Mouse (Mus musculus) megakaryocyte-erythroid progenitor cell, adult 5-6 weeks (primary cell): ENCODE results near the gene Suox. TPM values are rescaled to one million over a fixed set of nuclear protein-coding genes. Genes with fewer than 3 reads are reported as not detected.
"Not testable (repeated sequence)": the region's sequence is repeated elsewhere in the genome, so short reads cannot be mapped to it uniquely, and the experiment has no call there.

ENCODE experiments used
- ATAC-seq: replicated peaks from 2 replicates; pipeline ENCODE4 v1.8.0; 2016; ENCODE audit warnings: mild to moderate bottlenecking, inconsistent platforms; ENCODE audit not compliant: severe bottlenecking, poor library complexity, low FRiP score, low TSS enrichment
- total RNA-seq, 2 experiments: library from RNA; stranded (forward) in 1 of 2; stranded (reverse) in 1 of 2; fragments of 200-1000, 215-1000 nt in 1 of 2; fragments of >200 nt in 1 of 2; fragmentation: Nextera tagmentation in 1 of 2; gene quantifications; 2 replicates each; pipeline ENCODE4 v1.2.3; 2014 to 2017

Gene Suox
- total RNA-seq, 2 experiments from 2014 or later, result 4.6 to 7.0 TPM

DNA sequence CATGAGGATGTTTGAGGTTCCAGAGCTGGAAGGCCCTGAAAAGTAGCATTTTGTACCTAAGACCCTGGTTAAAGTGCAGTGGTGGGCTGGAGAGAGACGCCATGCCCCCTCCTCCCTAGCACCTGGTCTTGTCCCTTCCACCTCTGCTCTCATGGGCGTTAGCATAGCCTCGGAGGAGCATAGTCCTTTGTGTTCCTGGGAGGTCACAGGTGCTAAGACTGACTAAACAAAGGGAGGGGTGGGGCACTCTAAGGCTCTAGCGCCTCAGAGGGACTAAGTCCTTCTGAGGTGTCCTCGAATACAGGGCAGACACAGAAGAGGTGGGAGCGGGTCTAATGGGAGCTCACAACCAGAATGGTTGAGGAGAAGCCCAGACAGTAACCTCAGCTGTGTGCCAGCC, 42.3 kb downstream of the Suox start:
- ATAC-seq, result no peak

GRCm38 (mm10) chr10:128630306-128630705, 43.6 kb downstream of the Suox start:
- not testable (repeated sequence) for ATAC-seq

- ATAC-seq, result peak; percentile 13; the same call in 1 of the 2 replicates
Measured at GRCm38 (mm10) chr10:128629746-128630145, 44.1 kb downstream of the Suox start.

- peak; percentile 56 for ATAC-seq
Measured at GRCm38 (mm10) chr10:128627398-128628317, 46.2 kb downstream of the Suox start.

- ATAC-seq, result peak; percentile 87
Measured at GRCm38 (mm10) chr10:128626311-128627310, 47.3 kb downstream of the Suox start, which contains the start of gene Rps26. Gene Rps26, minus strand, starts transcription at chr10:128626747.

GRCm38 (mm10) chr10:128625287-128625894, 48.5 kb downstream of the Suox start:
- peak; percentile 64 for ATAC-seq

DNA sequence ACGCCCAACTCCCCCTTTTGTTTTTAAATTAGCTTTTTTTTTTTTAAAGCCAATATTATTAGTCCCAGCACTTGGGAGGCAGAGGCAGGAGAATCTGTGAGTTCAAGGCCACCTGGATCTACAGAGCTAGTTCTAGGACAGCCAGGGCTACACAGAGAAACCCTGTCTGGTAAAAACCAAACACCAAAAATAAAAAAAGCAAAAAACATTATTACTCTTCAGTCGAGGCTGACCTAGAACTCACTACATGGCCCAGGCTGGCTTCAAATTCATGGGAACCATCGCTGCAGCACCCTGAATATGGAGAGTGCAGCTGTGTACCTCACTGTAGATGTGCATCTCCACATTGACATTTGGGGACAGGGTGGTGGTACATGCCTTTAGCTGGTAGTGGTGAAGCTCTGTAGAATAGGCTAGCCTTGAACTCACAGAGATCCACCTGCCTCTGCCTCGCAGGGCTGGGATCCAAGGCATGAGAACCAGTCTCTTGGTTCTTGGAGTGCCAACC, 50.7 kb downstream of the Suox start:
- ATAC-seq, result not testable (repeated sequence)

DNA sequence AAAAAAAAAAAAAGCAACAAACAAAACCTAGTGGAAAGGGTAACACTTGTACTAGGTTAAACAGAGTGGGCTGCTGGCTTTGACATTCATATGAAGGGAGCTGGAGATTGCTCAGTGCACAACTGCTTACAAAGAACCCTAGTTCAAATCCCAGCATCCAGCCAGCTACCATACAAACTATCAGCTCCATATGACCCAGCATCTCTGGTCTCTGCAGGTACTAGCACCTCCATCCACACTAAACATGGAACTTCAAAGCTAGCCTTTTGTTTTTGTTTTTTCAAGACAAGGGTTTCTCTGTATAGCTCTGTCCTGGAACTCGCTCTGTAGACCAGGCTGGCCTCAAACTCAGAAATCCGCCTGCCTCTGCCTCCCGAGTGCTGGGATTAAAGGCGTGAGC, 51.2 kb downstream of the Suox start:
- ATAC-seq, result no peak

- ATAC-seq, result 0 out of 2 replicates have a peak, but pooled peaks have one; percentile 20
Measured at GRCm38 (mm10) chr10:128621986-128622520, 51.8 kb downstream of the Suox start.

DNA sequence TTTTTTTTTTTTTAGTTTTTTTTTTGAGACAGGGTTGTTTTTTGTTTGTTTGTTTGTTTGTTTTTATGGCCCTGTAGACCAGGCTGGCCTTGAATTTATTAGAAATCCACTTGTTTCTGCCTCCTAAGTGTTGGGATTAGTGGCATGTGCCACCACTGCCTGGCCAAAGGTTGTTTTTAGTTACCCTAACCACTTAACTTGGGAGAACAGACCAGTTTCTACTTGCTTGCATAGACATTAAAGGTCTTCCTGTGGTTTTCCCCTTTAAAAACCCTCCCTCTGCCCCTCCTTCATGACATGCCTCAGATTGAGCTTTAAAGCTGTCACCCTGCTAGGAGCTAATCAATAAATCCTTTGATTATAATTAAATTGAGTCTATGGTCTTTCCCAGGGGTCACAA, 53.6 kb downstream of the Suox start:
- no peak for ATAC-seq

Other genes with a start within 250 kb of the Suox start
- 98.5 and 119 TPM in 2 replicates for gene Smarcc2, start 214.8 kb downstream of the Suox start, total RNA-seq (2014; fragmentation: Nextera tagmentation)
- gene Smarcc2, start 214.8 kb downstream of the Suox start, total RNA-seq (2017), result 62.9 and 73.3 TPM in 2 replicates
- gene Myl6, start 179.9 kb downstream of the Suox start, total RNA-seq (2014; fragmentation: Nextera tagmentation), result 655 and 828 TPM in 2 replicates
- 663 and 819 TPM in 2 replicates for gene Myl6, start 179.9 kb downstream of the Suox start, total RNA-seq (2017)
- 3.7 and 6.3 TPM in 2 replicates for gene Myl6b, start 175.4 kb downstream of the Suox start, total RNA-seq (2014; fragmentation: Nextera tagmentation)
- 0.56 TPM in 1 of 2 replicates, not detected in the other for gene Myl6b, start 175.4 kb downstream of the Suox start, total RNA-seq (2017)
- gene Esyt1, start 148.2 kb downstream of the Suox start, total RNA-seq (2014; fragmentation: Nextera tagmentation), result 49.7 and 53.8 TPM in 2 replicates
- gene Esyt1, start 148.2 kb downstream of the Suox start, total RNA-seq (2017), result 59.2 and 66.2 TPM in 2 replicates
- gene Zc3h10, start 126.3 kb downstream of the Suox start, total RNA-seq (2014; fragmentation: Nextera tagmentation), result 5.6 and 6.7 TPM in 2 replicates
- gene Zc3h10, start 126.3 kb downstream of the Suox start, total RNA-seq (2017), result 8.3 and 10.2 TPM in 2 replicates
- 7,210 and 7,602 TPM in 2 replicates for gene Rpl41, start 124.8 kb downstream of the Suox start, total RNA-seq (2014; fragmentation: Nextera tagmentation)
- gene Rpl41, start 124.8 kb downstream of the Suox start, total RNA-seq (2017), result 3,211 and 3,934 TPM in 2 replicates
- 419 and 446 TPM in 2 replicates for gene Pa2g4, start 108.1 kb downstream of the Suox start, total RNA-seq (2014; fragmentation: Nextera tagmentation)
- gene Pa2g4, start 108.1 kb downstream of the Suox start, total RNA-seq (2017), result 426 and 489 TPM in 2 replicates
- gene Erbb3, start 84.4 kb downstream of the Suox start, total RNA-seq (2014; fragmentation: Nextera tagmentation), result 1.9 and 3.2 TPM in 2 replicates
- gene Erbb3, start 84.4 kb downstream of the Suox start, total RNA-seq (2017), result 0.09 and 1.2 TPM in 2 replicates
- 3,309 and 3,313 TPM in 2 replicates for gene Rps26, start 47.3 kb downstream of the Suox start, total RNA-seq (2014; fragmentation: Nextera tagmentation)
- 1,110 and 1,543 TPM in 2 replicates for gene Rps26, start 47.3 kb downstream of the Suox start, total RNA-seq (2017)
- 0.25 and 0.26 TPM in 2 replicates for gene Ikzf4, start 28.1 kb downstream of the Suox start, total RNA-seq (2014; fragmentation: Nextera tagmentation)
- gene Ikzf4, start 28.1 kb downstream of the Suox start, total RNA-seq (2017), result 0.19 TPM in 1 of 2 replicates, not detected in the other
- 16.2 and 22.1 TPM in 2 replicates for gene Rab5b, start 22.2 kb upstream of the Suox start, total RNA-seq (2014; fragmentation: Nextera tagmentation)
- gene Rab5b, start 22.2 kb upstream of the Suox start, total RNA-seq (2017), result 16.6 and 19.1 TPM in 2 replicates
- not detected in 2 replicates for gene Pmel, start 30.1 kb upstream of the Suox start, total RNA-seq (2014; fragmentation: Nextera tagmentation)
- gene Pmel, start 30.1 kb upstream of the Suox start, total RNA-seq (2017), result not detected in 2 replicates
- gene Cdk2, start 31.0 kb upstream of the Suox start, total RNA-seq (2014; fragmentation: Nextera tagmentation), result 68.6 and 94.9 TPM in 2 replicates
- gene Cdk2, start 31.0 kb upstream of the Suox start, total RNA-seq (2017), result 46.7 and 66.1 TPM in 2 replicates
- 10.6 and 11.4 TPM in 2 replicates for gene Dgka, start 70.8 kb upstream of the Suox start, total RNA-seq (2014; fragmentation: Nextera tagmentation)
- 1.0 and 6.1 TPM in 2 replicates for gene Dgka, start 70.8 kb upstream of the Suox start, total RNA-seq (2017)
- 26.6 and 38.0 TPM in 2 replicates for gene Pym1, start 73.8 kb upstream of the Suox start, total RNA-seq (2014; fragmentation: Nextera tagmentation)
- gene Pym1, start 73.8 kb upstream of the Suox start, total RNA-seq (2017), result 27.0 and 58.4 TPM in 2 replicates
- not detected in 2 replicates for gene Mmp19, start 116.8 kb upstream of the Suox start, total RNA-seq (2014; fragmentation: Nextera tagmentation)
- 0.05 and 0.23 TPM in 2 replicates for gene Mmp19, start 116.8 kb upstream of the Suox start, total RNA-seq (2017)
- gene Dnajc14, start 130.0 kb upstream of the Suox start, total RNA-seq (2014; fragmentation: Nextera tagmentation), result 18.6 and 21.5 TPM in 2 replicates
- 20.8 and 30.7 TPM in 2 replicates for gene Dnajc14, start 130.0 kb upstream of the Suox start, total RNA-seq (2017)
- gene Tmem198b, start 130.3 kb upstream of the Suox start, total RNA-seq (2014; fragmentation: Nextera tagmentation), result 4.6 and 6.9 TPM in 2 replicates
- 1.5 and 2.8 TPM in 2 replicates for gene Tmem198b, start 130.3 kb upstream of the Suox start, total RNA-seq (2017)
- gene Sarnp, start 143.3 kb upstream of the Suox start, total RNA-seq (2014; fragmentation: Nextera tagmentation), result 166 and 201 TPM in 2 replicates
- gene Sarnp, start 143.3 kb upstream of the Suox start, total RNA-seq (2017), result 364 and 369 TPM in 2 replicates
- 70.3 and 79.9 TPM in 2 replicates for gene Ormdl2, start 147.6 kb upstream of the Suox start, total RNA-seq (2014; fragmentation: Nextera tagmentation)
- gene Ormdl2, start 147.6 kb upstream of the Suox start, total RNA-seq (2017), result 99.3 and 115 TPM in 2 replicates
- gene Gdf11, start 217.6 kb upstream of the Suox start, total RNA-seq (2014; fragmentation: Nextera tagmentation), result 0.35 TPM in 1 of 2 replicates, not detected in the other
- gene Gdf11, start 217.6 kb upstream of the Suox start, total RNA-seq (2017), result 0.69 TPM in 1 of 2 replicates, not detected in the other
- gene Cd63, start 226.9 kb upstream of the Suox start, total RNA-seq (2014; fragmentation: Nextera tagmentation), result 6.8 and 19.4 TPM in 2 replicates
- 15.5 and 18.0 TPM in 2 replicates for gene Cd63, start 226.9 kb upstream of the Suox start, total RNA-seq (2017)
- gene Rdh5, start 248.8 kb upstream of the Suox start, total RNA-seq (2014; fragmentation: Nextera tagmentation), result 12.8 and 19.0 TPM in 2 replicates
- gene Rdh5, start 248.8 kb upstream of the Suox start, total RNA-seq (2017), result 1.1 and 3.0 TPM in 2 replicates
- gene Bloc1s1, start 250.0 kb upstream of the Suox start, total RNA-seq (2014; fragmentation: Nextera tagmentation), result 45.7 and 94.6 TPM in 2 replicates
- gene Bloc1s1, start 250.0 kb upstream of the Suox start, total RNA-seq (2017), result 73.8 and 82.2 TPM in 2 replicates